10 mouse cellular contexts compared by ENCODE assay signal in the genomic region with DNA sequence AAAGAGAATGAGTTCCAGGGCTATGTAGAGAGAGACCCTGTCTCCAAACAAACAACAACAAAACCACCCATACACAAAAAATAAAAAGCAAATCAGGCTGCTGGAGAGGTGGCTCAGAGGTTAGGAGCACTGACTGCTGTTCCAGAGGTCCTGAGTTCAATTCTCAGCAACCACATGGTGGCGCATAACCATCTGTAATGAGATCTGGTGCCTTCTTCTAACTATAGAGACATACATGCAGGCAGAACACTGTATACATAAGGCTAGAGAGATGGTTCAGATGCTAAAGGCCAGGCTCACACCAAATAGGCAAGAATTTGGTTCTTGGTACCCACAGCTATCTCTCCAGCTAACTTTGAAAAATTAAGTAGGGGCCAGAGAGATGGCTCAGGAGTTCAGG. TPM values are rescaled to one million over a fixed set of nuclear protein-coding genes. Genes with fewer than 3 reads are reported as not detected.
DNase-seq lines count a peak whose midpoint lies in the region; ATAC-seq and TF ChIP-seq lines count a peak whose summit lies in the region.
"Had no signal": no experiment of that assay in that cellular context is flagged by ENCODE, and none has a peak within 500 bp of the region (broad histone marks: within the 10 kb centered on the region; RNA-seq: fewer than 3 reads in every experiment).

No protein-coding gene starts in this region.

- no peak overlapping the region for H3K27ac ChIP-seq in layer of hippocampus, adult 2 months
- no peak overlapping the region for H3K27ac ChIP-seq in MEL (ENCODE audit: control insufficient read depth, low read depth, low read length)
- H3K27ac ChIP-seq in stomach, postnatal 0 days (replicated peaks) = no peak overlapping the region
- no peak overlapping the region for H3K27ac ChIP-seq in heart, embryonic 11.5 days (ENCODE audit: low read depth, low read length)
- H3K27ac ChIP-seq in forebrain, embryonic 10.5 days = no peak overlapping the region
- H3K27ac ChIP-seq: heart, embryonic 13.5 days had no signal

- no peak overlapping the region for H3K4me3 ChIP-seq in layer of hippocampus, adult 2 months
- H3K4me3 ChIP-seq in MEL (ENCODE audit: control insufficient read depth in 1 of 2, insufficient read depth in 1 of 2, low read depth in 2 of 2, low read length in 2 of 2) = no peak overlapping the region
- no peak overlapping the region for H3K4me3 ChIP-seq in stomach, postnatal 0 days (ENCODE audit: low read depth, low read length)
- H3K4me3 ChIP-seq in heart, embryonic 11.5 days (ENCODE audit: low read depth, low read length) = no peak overlapping the region
- no peak overlapping the region for H3K4me3 ChIP-seq in forebrain, embryonic 10.5 days
- H3K4me3 ChIP-seq: heart, embryonic 13.5 days had no signal

- no peak for TF ChIP-seq EP300 in MEL (IDR thresholded peaks at IDR 0.05; ENCODE audit: low read depth in 1 of 2, low read length in 2 of 2)
- TF ChIP-seq EP300 in stomach, postnatal 0 days (optimal IDR thresholded peaks at IDR 0.05) = no peak

- H3K4me2 ChIP-seq in stomach, postnatal 0 days (replicated peaks; ENCODE audit: low read depth) = no peak overlapping the region
- H3K4me2 ChIP-seq in heart, embryonic 11.5 days = no peak overlapping the region
- H3K4me2 ChIP-seq: heart, embryonic 13.5 days had no signal

- no peak for ATAC-seq in stomach, postnatal 0 days (ENCODE audit: low FRiP score, low TSS enrichment)
- ATAC-seq in heart, embryonic 11.5 days (replicated peaks; ENCODE audit: insufficient number of reproducible peaks, low FRiP score, low TSS enrichment) = no peak

- peak; percentile 64 for TF ChIP-seq CTCF in layer of hippocampus, adult 2 months (conservative IDR thresholded peaks at IDR 0.05)
- peak; percentile 52 to 80 (median 55) for TF ChIP-seq CTCF in MEL (IDR thresholded peaks at IDR 0.05 in 2 of 3, conservative IDR thresholded peaks at IDR 0.05 in 1 of 3; ENCODE audit: control insufficient read depth in 1 of 3, insufficient read depth in 1 of 3, low read depth in 2 of 3, low read length in 3 of 3, poor library complexity in 1 of 3, severe bottlenecking in 1 of 3)
- peak; percentile 70 for TF ChIP-seq CTCF in stomach, postnatal 0 days (IDR thresholded peaks at IDR 0.05; ENCODE audit: low read depth)

- DNase-seq in layer of hippocampus, adult 2 months (ENCODE audit: low spot score in 2 of 2) = no peak
- DNase-seq in layer of hippocampus, adult 9-10 months (ENCODE audit: low spot score) = no peak
- DNase-seq in MEL (ENCODE audit: low read depth, low spot score) = peak; percentile 63
- peak; percentile 75 for DNase-seq in induced T-regulatory cell, adult 2 months (ENCODE audit: low read depth)
- DNase-seq in stomach, postnatal 0 days (ENCODE audit: low spot score) = no peak
- no peak for DNase-seq in layer of hippocampus, adult 8-10 months (ENCODE audit: low spot score in 2 of 2)
- no peak for DNase-seq in forebrain, embryonic 10.5 days (ENCODE audit: extremely low spot score, low spot score)

- H3K36me3 ChIP-seq in MEL (ENCODE audit: control insufficient read depth in 1 of 2, insufficient read depth in 2 of 2, low read length in 2 of 2) = no peaks in the 10 kb centered on the region
- H3K36me3 ChIP-seq in stomach, postnatal 0 days (ENCODE audit: control insufficient read depth, insufficient read depth, low read length) = no peaks in the 10 kb centered on the region
- no peaks in the 10 kb centered on the region for H3K36me3 ChIP-seq in heart, embryonic 11.5 days (ENCODE audit: control insufficient read depth, insufficient read depth, low read length)
- H3K36me3 ChIP-seq in forebrain, embryonic 10.5 days (replicated peaks) = no peaks in the 10 kb centered on the region
- H3K36me3 ChIP-seq: heart, embryonic 13.5 days had no signal

- H3K9me3 ChIP-seq in MEL (replicated peaks; ENCODE audit: insufficient read depth, low read length) = no peaks in the 10 kb centered on the region
- H3K9me3 ChIP-seq in stomach, postnatal 0 days (ENCODE audit: control insufficient read depth, low read length) = no peaks in the 10 kb centered on the region
- H3K9me3 ChIP-seq in heart, embryonic 11.5 days (replicated peaks; ENCODE audit: control insufficient read depth, low read length) = no peaks in the 10 kb centered on the region
- H3K9me3 ChIP-seq in forebrain, embryonic 10.5 days = no peaks in the 10 kb centered on the region
- H3K9me3 ChIP-seq: heart, embryonic 13.5 days had no signal

- 13% methylated on average over 1 of the region's 1 CpGs for WGBS in stomach, postnatal 0 days
- 11% methylated on average over 1 of the region's 1 CpGs for WGBS in heart, embryonic 11.5 days (ENCODE audit: insufficient replicate concordance)
- 21% methylated on average over 1 of the region's 1 CpGs for WGBS in forebrain, embryonic 10.5 days

- H3K79me2 ChIP-seq in MEL (ENCODE audit: control insufficient read depth, insufficient read depth, low read length, poor library complexity) = no peaks in the 10 kb centered on the region

- H3K4me1 ChIP-seq in MEL (ENCODE audit: control insufficient read depth in 1 of 2, insufficient read depth in 2 of 2, low read length in 2 of 2) = no peaks in the 10 kb centered on the region
- no peaks in the 10 kb centered on the region for H3K4me1 ChIP-seq in stomach, postnatal 0 days (replicated peaks; ENCODE audit: control insufficient read depth, insufficient read depth)
- H3K4me1 ChIP-seq in heart, embryonic 11.5 days (ENCODE audit: control insufficient read depth, insufficient read depth, low read length) = no peaks in the 10 kb centered on the region
- H3K4me1 ChIP-seq in forebrain, embryonic 10.5 days = no peaks in the 10 kb centered on the region
- H3K4me1 ChIP-seq: heart, embryonic 13.5 days had no signal

- TF ChIP-seq RAD21 in MEL (IDR thresholded peaks at IDR 0.05; ENCODE audit: low read depth, low read length) = peak; percentile 76

- no peak for TF ChIP-seq POLR2A in MEL (IDR thresholded peaks at IDR 0.05; ENCODE audit: control insufficient read depth in 1 of 2, insufficient read depth in 1 of 2, low read depth in 1 of 2, low read length in 2 of 2, poor library complexity in 1 of 2)

- no peak overlapping the region for H3K9ac ChIP-seq in MEL (ENCODE audit: control insufficient read depth, low read depth, low read length, poor library complexity, severe bottlenecking)
- no peak overlapping the region for H3K9ac ChIP-seq in stomach, postnatal 0 days (ENCODE audit: low read length)
- no peak overlapping the region for H3K9ac ChIP-seq in heart, embryonic 11.5 days (ENCODE audit: low read depth, low read length)
- H3K9ac ChIP-seq: heart, embryonic 13.5 days had no signal

- no peaks in the 10 kb centered on the region for H3K27me3 ChIP-seq in MEL (ENCODE audit: control insufficient read depth in 1 of 2, insufficient read depth in 2 of 2, low read length in 2 of 2)
- no peaks in the 10 kb centered on the region for H3K27me3 ChIP-seq in stomach, postnatal 0 days (ENCODE audit: control insufficient read depth, insufficient read depth, low read length)
- no peaks in the 10 kb centered on the region for H3K27me3 ChIP-seq in heart, embryonic 11.5 days (ENCODE audit: control insufficient read depth, insufficient read depth, low read length)
- no peaks in the 10 kb centered on the region for H3K27me3 ChIP-seq in forebrain, embryonic 10.5 days (ENCODE audit: poor library complexity, severe bottlenecking)
- H3K27me3 ChIP-seq: heart, embryonic 13.5 days had no signal

RNA-seq across cellular contexts. Expression of gene Lrrn4cl, which starts 8.4 kb away (rescaled TPM):
- total RNA-seq in layer of hippocampus, adult 2 months (2021) = under 1 TPM; 0.32 to 0.44 TPM
- 0.15 and 0.26 TPM in 2 replicates for total RNA-seq in MEL (2012; rRNA removed)
- polyA plus RNA-seq in MEL (2012; ENCODE audit: insufficient read depth in 1 of 2, insufficient read length in 2 of 2, low read depth in 1 of 2, low replicate concordance in 2 of 2, missing spikeins in 1 of 2) = under 1 TPM in 1 of 2 experiments, not detected in 1; 0.54 TPM
- 2.3 and 2.6 TPM in 2 replicates for polyA plus RNA-seq in stomach, postnatal 0 days (2015; fragmentation: Nextera tagmentation; extraction: Ambion mirVana)
- polyA plus RNA-seq in heart, embryonic 11.5 days (2014; fragmentation: Nextera tagmentation; extraction: Ambion mirVana) = 0.33 and 0.44 TPM in 2 replicates
- total RNA-seq in layer of hippocampus, adult 8-10 months (2022) = under 1 TPM; 0.45 to 0.74 (median 0.55) TPM
- polyA plus RNA-seq in forebrain, embryonic 10.5 days (2016; fragmentation: Nextera tagmentation; extraction: Ambion mirVana) = 0.36 and 0.99 TPM in 2 replicates

RNA-seq across cellular contexts. Expression of gene Ubxn1, which starts 12.3 kb away (rescaled TPM):
- 100 to 1,000 TPM in 1 of 2 experiments, 10 to 100 TPM in 1; 93.5 to 100 TPM for total RNA-seq in layer of hippocampus, adult 2 months (2021)
- total RNA-seq in MEL (2012; rRNA removed) = 179 and 187 TPM in 2 replicates
- 100 to 1,000 TPM in 1 of 2 experiments, not detected in 1; 366 TPM for polyA plus RNA-seq in MEL (2012; ENCODE audit: insufficient read depth in 1 of 2, insufficient read length in 2 of 2, low read depth in 1 of 2, low replicate concordance in 2 of 2, missing spikeins in 1 of 2)
- 195 TPM in 2 replicates for polyA plus RNA-seq in stomach, postnatal 0 days (2015; fragmentation: Nextera tagmentation; extraction: Ambion mirVana)
- 141 and 143 TPM in 2 replicates for polyA plus RNA-seq in heart, embryonic 11.5 days (2014; fragmentation: Nextera tagmentation; extraction: Ambion mirVana)
- 100 to 1,000 TPM in 2 of 4 experiments, 10 to 100 TPM in 2; 87.8 to 123 (median 106) TPM for total RNA-seq in layer of hippocampus, adult 8-10 months (2022)
- 208 and 212 TPM in 2 replicates for polyA plus RNA-seq in forebrain, embryonic 10.5 days (2016; fragmentation: Nextera tagmentation; extraction: Ambion mirVana)

RNA-seq across cellular contexts. Expression of gene Gng3, which starts 20.0 kb away (rescaled TPM):
- 100 to 1,000 TPM; 160 TPM for total RNA-seq in layer of hippocampus, adult 2 months (2021)
- total RNA-seq in MEL (2012; rRNA removed) = 0.15 and 0.29 TPM in 2 replicates
- 1 to 10 TPM in 1 of 2 experiments, not detected in 1; 2.5 TPM for polyA plus RNA-seq in MEL (2012; ENCODE audit: insufficient read depth in 1 of 2, insufficient read length in 2 of 2, low read depth in 1 of 2, low replicate concordance in 2 of 2, missing spikeins in 1 of 2)
- polyA plus RNA-seq in stomach, postnatal 0 days (2015; fragmentation: Nextera tagmentation; extraction: Ambion mirVana) = 7.7 and 8.6 TPM in 2 replicates
- 3.5 and 4.2 TPM in 2 replicates for polyA plus RNA-seq in heart, embryonic 11.5 days (2014; fragmentation: Nextera tagmentation; extraction: Ambion mirVana)
- 100 to 1,000 TPM; 125 to 148 (median 143) TPM for total RNA-seq in layer of hippocampus, adult 8-10 months (2022)
- polyA plus RNA-seq in forebrain, embryonic 10.5 days (2016; fragmentation: Nextera tagmentation; extraction: Ambion mirVana) = 27.8 and 31.7 TPM in 2 replicates
- total RNA-seq: megakaryocyte, adult 5-6 weeks had no signal

RNA-seq across cellular contexts. Expression of gene Uqcc3, which starts 21.7 kb away (rescaled TPM):
- total RNA-seq in layer of hippocampus, adult 2 months (2021) = 10 to 100 TPM; 32.5 to 32.8 TPM
- total RNA-seq in MEL (2012; rRNA removed) = 46.3 and 49.4 TPM in 2 replicates
- 10 to 100 TPM in 1 of 2 experiments, not detected in 1; 55.0 TPM for polyA plus RNA-seq in MEL (2012; ENCODE audit: insufficient read depth in 1 of 2, insufficient read length in 2 of 2, low read depth in 1 of 2, low replicate concordance in 2 of 2, missing spikeins in 1 of 2)
- 81.2 and 85.2 TPM in 2 replicates for polyA plus RNA-seq in stomach, postnatal 0 days (2015; fragmentation: Nextera tagmentation; extraction: Ambion mirVana)
- 53.5 and 59.0 TPM in 2 replicates for polyA plus RNA-seq in heart, embryonic 11.5 days (2014; fragmentation: Nextera tagmentation; extraction: Ambion mirVana)
- total RNA-seq in layer of hippocampus, adult 8-10 months (2022) = 10 to 100 TPM; 23.4 to 37.2 (median 29.5) TPM
- polyA plus RNA-seq in forebrain, embryonic 10.5 days (2016; fragmentation: Nextera tagmentation; extraction: Ambion mirVana) = 53.2 and 55.5 TPM in 2 replicates

RNA-seq across cellular contexts. Expression of gene Bscl2, which starts 21.8 kb away (rescaled TPM):
- total RNA-seq in layer of hippocampus, adult 2 months (2021) = 100 to 1,000 TPM; 101 TPM
- 26.0 and 29.5 TPM in 2 replicates for total RNA-seq in MEL (2012; rRNA removed)
- 10 to 100 TPM in 1 of 2 experiments, not detected in 1; 51.3 TPM for polyA plus RNA-seq in MEL (2012; ENCODE audit: insufficient read depth in 1 of 2, insufficient read length in 2 of 2, low read depth in 1 of 2, low replicate concordance in 2 of 2, missing spikeins in 1 of 2)
- 75.9 and 79.4 TPM in 2 replicates for polyA plus RNA-seq in stomach, postnatal 0 days (2015; fragmentation: Nextera tagmentation; extraction: Ambion mirVana)
- polyA plus RNA-seq in heart, embryonic 11.5 days (2014; fragmentation: Nextera tagmentation; extraction: Ambion mirVana) = 37.9 and 41.7 TPM in 2 replicates
- 100 to 1,000 TPM in 3 of 4 experiments, 10 to 100 TPM in 1; 98.1 to 115 (median 106) TPM for total RNA-seq in layer of hippocampus, adult 8-10 months (2022)
- polyA plus RNA-seq in forebrain, embryonic 10.5 days (2016; fragmentation: Nextera tagmentation; extraction: Ambion mirVana) = 47.0 and 48.0 TPM in 2 replicates

Comparison
In these comparisons a context has a peak if more than half of its experiments do, and no peak if none do; other contexts are left out.
1. DNase-seq: peak in MEL (single experiment) and induced T-regulatory cell, adult 2 months (single experiment); none in layer of hippocampus, adult 2 months (0 of 2), layer of hippocampus, adult 9-10 months (single experiment), stomach, postnatal 0 days (single experiment), layer of hippocampus, adult 8-10 months (0 of 2) and forebrain, embryonic 10.5 days (single experiment).
2. Peak in every context shown above with its lines, with median percentiles within 50 percentile points of each other: CTCF ChIP-seq.